Mouse (Mus musculus) brain, embryonic 14.5 days (tissue): ENCODE measurements around the gene Fras1.

Experiments
- CTCF ChIP-seq: fragments of 200-500 bp; IDR thresholded peaks from 2 replicates; pipeline ENCODE4 v1.5.1; 2012; ENCODE audit warnings: inconsistent platforms, mild to moderate bottlenecking, moderate library complexity, borderline replicate concordance; ENCODE audit not compliant: insufficient read depth, insufficient read length; ENCODE audit errors: extremely low read depth
- POLR2A ChIP-seq: fragments of 200-500 bp; IDR thresholded peaks from 2 replicates; pipeline ENCODE4 v1.6.1; 2012; ENCODE audit warnings: mild to moderate bottlenecking, inconsistent platforms, borderline replicate concordance; ENCODE audit not compliant: poor library complexity, insufficient read depth, insufficient read length, severe bottlenecking; ENCODE audit errors: extremely low read depth

DNA sequence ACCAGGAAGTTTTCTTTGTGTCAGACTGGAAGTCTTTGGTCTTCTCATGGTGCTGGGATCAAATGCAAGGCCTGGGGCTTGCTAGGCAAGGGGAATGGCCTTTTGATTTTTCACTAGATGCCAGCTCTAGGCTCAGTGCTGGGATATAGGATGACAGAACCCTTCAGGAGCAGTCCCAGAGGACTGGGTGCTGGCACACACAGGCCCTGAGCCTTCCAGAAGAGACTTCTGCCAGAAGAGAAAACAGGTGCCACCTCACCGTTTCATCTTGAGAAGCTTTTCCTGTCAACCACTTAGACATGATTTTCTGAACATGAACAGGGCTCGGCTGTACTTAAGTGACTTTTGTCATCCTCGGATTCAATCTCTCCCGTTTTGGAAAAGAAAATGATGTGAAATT is 66.1 kb downstream of the Fras1 start:
- TF ChIP-seq CTCF (no peak), POLR2A (no peak)
